Mouse (Mus musculus) gastrocnemius, adult 8-10 months (tissue): Measurements from ENCODE around the gene Nasp. TPM values are rescaled to one million over a fixed set of nuclear protein-coding genes. Genes with fewer than 3 reads are reported as not detected.

Experiments used
- DNase-seq, 2 experiments: peaks; one replicate each; pipeline ENCODE4 v3.0.0; 2022; ENCODE audit warnings: low spot score in 2 of 2
- total RNA-seq, 4 experiments: library from RNA; stranded (reverse); gene quantifications; 2 replicates each; pipeline ENCODE4 v1.2.4; 2022

Gene Nasp
- total RNA-seq, 4 experiments from 2014 or later = 7.8 to 13.0 (median 9.5) TPM

- no peak for DNase-seq
These were observed 11.1 kb upstream of the Nasp start for GRCm38 (mm10) chr4:116638821-116639220.

GRCm38 (mm10) chr4:116635197-116635596 lies 7.5 kb upstream of the Nasp start:
- no peak for DNase-seq

- peak; percentile 88 to 92 for DNase-seq
These were observed 403 bp downstream of the Nasp start for GRCm38 (mm10) chr4:116627359-116627716.

- peak; percentile 36 to 53 for DNase-seq
These were observed 933 bp downstream of the Nasp start for GRCm38 (mm10) chr4:116626658-116627358.

- DNase-seq = no peak
These were observed 2.9 kb downstream of the Nasp start for GRCm38 (mm10) chr4:116624831-116625230.

GRCm38 (mm10) chr4:116615237-116615636 lies 12.5 kb downstream of the Nasp start:
- DNase-seq = no peak

- DNase-seq = no peak
These were observed 15.1 kb downstream of the Nasp start for GRCm38 (mm10) chr4:116612621-116613020.

GRCm38 (mm10) chr4:116596978-116597881 lies 30.5 kb downstream of the Nasp start:
- DNase-seq = peak; percentile 74 to 81

- DNase-seq = no peak
These were observed 31.4 kb downstream of the Nasp start, which contains the start of gene Ccdc17 for GRCm38 (mm10) chr4:116596379-116596778. Ccdc17 (plus strand) TSS chr4:116596654.

- DNase-seq = no peak
These were observed 31.9 kb downstream of the Nasp start for GRCm38 (mm10) chr4:116595793-116596192.

- no peak for DNase-seq
These were observed 69.4 kb downstream of the Nasp start for GRCm38 (mm10) chr4:116558151-116558882.

GRCm38 (mm10) chr4:116557306-116558121 lies 70.2 kb downstream of the Nasp start, which contains the start of gene Gpbp1l1:
Gpbp1l1 (plus strand) TSS chr4:116557658.
- peak; percentile 97 for DNase-seq

GRCm38 (mm10) chr4:116556561-116557305 lies 71.0 kb downstream of the Nasp start:
- peak; percentile 90 to 92 for DNase-seq

- DNase-seq = peak; percentile 41 to 54
These were observed 72.1 kb downstream of the Nasp start, which contains the start of gene Tmem69 for GRCm38 (mm10) chr4:116555413-116556300. Tmem69 (minus strand) TSS chr4:116555936.

- DNase-seq = no peak
These were observed 74.7 kb downstream of the Nasp start for GRCm38 (mm10) chr4:116553035-116553434.
